Mouse (Mus musculus) sigmoid colon, adult 10 weeks (tissue): Measurements from ENCODE around the gene Ndufab1. TPM values are rescaled to one million over a fixed set of nuclear protein-coding genes. Genes with fewer than 3 reads are reported as not detected.

Source experiments
- polyA plus RNA-seq: library from polyadenylated mRNA; stranded (reverse); fragments of 350-450 nt; fragmentation: Illumina TruSeq; extraction: RNeasy Lipid Tissue Mini Kit (QIAGEN cat#74804); gene quantifications from one replicate; pipeline ENCODE4 v1.2.3, GENCODE M21; 2014; ENCODE audit warnings: low read depth, low replicate concordance

Ndufab1 gene
- polyA plus RNA-seq = 716 TPM

DNA sequence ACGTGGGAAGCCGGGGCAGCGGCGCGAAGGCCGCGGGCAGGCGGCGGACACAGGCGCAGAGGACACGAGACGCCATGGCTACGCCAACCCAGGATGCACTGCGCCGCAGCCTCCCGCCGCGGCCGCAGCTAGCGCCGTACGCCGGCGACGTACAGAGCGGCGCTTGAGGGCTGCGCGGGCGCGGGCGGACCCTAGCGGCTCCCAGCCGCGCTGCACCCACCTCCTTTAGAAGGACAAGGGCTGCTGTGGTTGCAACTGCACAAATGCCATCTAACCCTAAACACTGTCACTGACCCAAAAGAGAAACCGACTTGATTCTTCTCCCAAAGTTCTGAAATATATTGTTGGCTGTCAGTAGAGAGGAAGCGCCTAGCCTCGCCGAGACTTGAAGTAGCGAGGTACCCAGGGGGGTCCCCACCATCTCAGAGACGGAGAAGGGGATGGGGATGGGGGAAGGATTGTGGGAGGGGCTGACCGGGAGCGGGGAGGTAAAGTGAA is at the start of gene Ndufab1:
Gene Ndufab1, minus strand, starts transcription at position 140 of the 498 bp plus-strand sequence.

DNA sequence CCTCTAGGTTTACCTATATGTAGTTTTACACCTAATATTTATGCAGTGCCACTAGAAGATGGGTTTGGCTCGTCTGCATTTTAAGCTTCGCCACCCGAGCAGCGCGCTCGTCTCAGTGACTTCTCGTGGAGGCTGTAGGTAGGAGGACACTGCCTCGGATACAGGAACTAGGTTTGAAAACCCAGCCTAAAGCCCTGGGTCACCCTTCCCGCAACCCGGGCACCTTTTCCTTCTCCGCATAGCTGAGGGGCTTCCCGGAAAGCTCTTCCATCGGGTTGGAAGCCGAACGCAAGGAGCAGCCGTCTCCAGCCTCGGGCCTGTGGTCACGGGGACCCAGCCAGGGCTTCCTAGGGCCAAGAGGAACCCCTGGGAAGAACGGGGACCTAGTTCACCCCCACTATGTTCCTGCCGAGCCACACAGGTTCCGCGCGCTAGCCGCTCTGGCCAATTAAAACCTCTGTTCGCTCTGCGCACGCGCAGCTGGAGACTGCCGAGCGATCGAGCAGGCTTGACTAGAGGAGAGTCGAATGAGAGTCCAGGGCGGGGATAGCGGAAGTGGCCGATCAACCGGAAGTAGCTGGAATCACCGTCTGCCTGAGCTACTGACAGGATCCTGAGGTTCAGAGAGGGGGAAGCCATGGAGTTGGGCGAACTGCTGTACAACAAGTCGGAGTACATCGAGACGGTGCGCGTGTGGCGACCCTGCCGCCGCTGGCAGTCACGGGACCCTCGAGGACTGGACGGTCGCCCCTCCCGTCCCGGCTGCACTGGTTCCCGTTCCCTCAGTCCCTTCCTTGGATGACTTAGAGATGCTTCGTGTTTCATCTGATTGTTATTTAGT is 31.0 kb upstream of the Ndufab1 start, which contains the start of the genes Palb2 and Dctn5:
Gene Palb2, minus strand, starts transcription at position 489 of the 841 bp plus-strand sequence.
Gene Dctn5, plus strand, starts transcription at position 545 of the 841 bp plus-strand sequence.

DNA sequence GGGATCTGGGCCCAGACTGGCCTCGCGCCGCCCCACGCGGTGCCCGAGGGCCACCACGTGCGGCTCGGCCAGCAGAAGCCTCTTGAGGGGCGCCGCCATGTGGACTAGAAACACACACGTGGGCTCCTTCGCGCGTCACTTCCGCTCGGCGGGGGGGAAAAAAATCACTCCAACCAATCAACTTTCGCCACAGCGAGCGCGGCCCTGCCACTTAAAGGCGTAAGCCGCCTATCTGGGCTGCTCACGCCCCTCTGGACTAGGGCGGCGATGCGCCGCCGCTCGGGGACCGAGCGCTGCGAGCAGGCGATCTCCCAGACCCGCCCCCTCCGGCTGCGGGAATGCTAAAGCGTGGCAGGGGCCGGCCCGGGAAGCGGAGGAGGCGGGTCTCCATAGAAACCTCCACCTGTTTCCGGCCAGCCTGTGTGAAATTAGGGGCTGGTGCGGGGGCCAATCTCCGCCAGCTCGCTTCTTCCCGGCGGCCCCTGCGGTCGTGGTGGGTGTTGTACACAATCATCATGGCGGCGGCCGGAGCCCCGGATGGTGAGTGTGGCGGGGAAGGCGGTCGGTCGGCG is 34.7 kb downstream of the Ndufab1 start, which contains the start of the genes Ubfd1 and Ears2:
Gene Ubfd1, plus strand, starts transcription at position 231 of the 572 bp plus-strand sequence.
Gene Ears2, minus strand, starts transcription at position 319 of the 572 bp plus-strand sequence.

Other genes starting within 250 kb of the Ndufab1 start
- 2.1 TPM for gene Scnn1b, start 236.8 kb downstream of the Ndufab1 start, polyA plus RNA-seq
- gene Cog7, start 120.2 kb downstream of the Ndufab1 start, polyA plus RNA-seq = 12.5 TPM
- gene Gga2, start 80.7 kb downstream of the Ndufab1 start, polyA plus RNA-seq = 3.9 TPM
- gene Ubfd1, start 34.7 kb downstream of the Ndufab1 start, polyA plus RNA-seq = 23.0 TPM
- 2.1 TPM for gene Ears2, start 34.6 kb downstream of the Ndufab1 start, polyA plus RNA-seq
- gene Palb2, start 31.1 kb upstream of the Ndufab1 start, polyA plus RNA-seq = 9.9 TPM
- gene Dctn5, start 31.2 kb upstream of the Ndufab1 start, polyA plus RNA-seq = 110 TPM
- 0.82 TPM for gene Plk1, start 57.6 kb upstream of the Ndufab1 start, polyA plus RNA-seq
- gene Ern2, start 84.3 kb upstream of the Ndufab1 start, polyA plus RNA-seq = 1.5 TPM
- gene Chp2, start 117.6 kb upstream of the Ndufab1 start, polyA plus RNA-seq = 223 TPM
- gene Prkcb, start 186.9 kb upstream of the Ndufab1 start, polyA plus RNA-seq = 23.0 TPM